Mouse (Mus musculus): ENCODE results near the gene Cdkn2aip. TPM values are rescaled to one million over a fixed set of nuclear protein-coding genes. Genes with fewer than 3 reads are reported as not detected.

Gene Cdkn2aip
- polyA plus RNA-seq, 1 experiment, result not detected

GRCm38 (mm10) chr8:47744803-47745202 lies 31.1 kb upstream of the Cdkn2aip start:
- Histone ChIP-seq H3K4me3 (ENCODE audit: insufficient read depth, low read depth, low read length) (no peak overlapping the region), H3K4me1 (ENCODE audit: control insufficient read depth, insufficient read depth, low read length) (no peaks in the 10 kb centered on the region; the same call in none of the 2 replicates), H3K27ac (ENCODE audit: insufficient read depth, low read depth, low read length) (no peak overlapping the region)
- WGBS, result 49% methylated on average over 9 of the region's 9 CpGs
- TF ChIP-seq CTCF (IDR thresholded peaks at IDR 0.05; ENCODE audit: insufficient read depth, low read depth, low read length), result no peak
- TF ChIP-seq POLR2A (IDR thresholded peaks at IDR 0.05; ENCODE audit: insufficient read depth, low read depth, low read length), result no peak

DNA sequence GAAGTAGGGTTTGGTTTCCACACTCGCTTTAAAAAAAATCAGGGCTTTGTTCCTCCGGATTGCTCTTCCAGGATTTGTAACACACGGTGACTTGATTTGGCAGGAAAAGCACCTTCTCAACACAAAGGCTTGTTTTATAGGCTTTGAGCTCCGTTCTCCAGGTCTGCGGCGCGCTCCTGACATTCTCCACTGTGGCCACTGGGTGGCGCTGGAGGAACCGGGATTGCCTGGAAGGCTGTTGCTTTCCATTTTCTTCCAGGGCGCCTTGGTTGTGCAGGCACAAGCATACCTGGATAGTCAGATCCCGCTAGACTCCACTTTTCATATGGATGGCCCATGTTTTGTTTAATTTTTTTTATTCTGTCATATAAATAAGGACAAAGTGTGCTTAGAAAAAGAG lies 29.7 kb upstream of the Cdkn2aip start:
- Histone ChIP-seq H3K4me3 (ENCODE audit: insufficient read depth, low read depth, low read length) (no peak overlapping the region), H3K4me1 (ENCODE audit: control insufficient read depth, insufficient read depth, low read length) (no peaks in the 10 kb centered on the region; the same call in none of the 2 replicates), H3K27ac (ENCODE audit: insufficient read depth, low read depth, low read length) (no peak overlapping the region)
- WGBS, result 7% methylated on average over 11 of the region's 11 CpGs
- TF ChIP-seq POLR2A (IDR thresholded peaks at IDR 0.05; ENCODE audit: insufficient read depth, low read depth, low read length) (no peak), CTCF (IDR thresholded peaks at IDR 0.05; ENCODE audit: insufficient read depth, low read depth, low read length) (peak; percentile 95)

- no peak for TF ChIP-seq POLR2A (IDR thresholded peaks at IDR 0.05; ENCODE audit: insufficient read depth, low read depth, low read length)
- TF ChIP-seq CTCF (IDR thresholded peaks at IDR 0.05; ENCODE audit: insufficient read depth, low read depth, low read length), result no peak
- no peak overlapping the region for H3K27ac ChIP-seq (ENCODE audit: insufficient read depth, low read depth, low read length)
- H3K4me3 ChIP-seq (ENCODE audit: insufficient read depth, low read depth, low read length), result no peak overlapping the region
- H3K4me1 ChIP-seq (ENCODE audit: control insufficient read depth, insufficient read depth, low read length), result no peaks in the 10 kb centered on the region; the same call in none of the 2 replicates
- WGBS, result 23% methylated on average over 8 of the region's 8 CpGs
These were observed 29.3 kb upstream of the Cdkn2aip start for GRCm38 (mm10) chr8:47742992-47743391.

DNA sequence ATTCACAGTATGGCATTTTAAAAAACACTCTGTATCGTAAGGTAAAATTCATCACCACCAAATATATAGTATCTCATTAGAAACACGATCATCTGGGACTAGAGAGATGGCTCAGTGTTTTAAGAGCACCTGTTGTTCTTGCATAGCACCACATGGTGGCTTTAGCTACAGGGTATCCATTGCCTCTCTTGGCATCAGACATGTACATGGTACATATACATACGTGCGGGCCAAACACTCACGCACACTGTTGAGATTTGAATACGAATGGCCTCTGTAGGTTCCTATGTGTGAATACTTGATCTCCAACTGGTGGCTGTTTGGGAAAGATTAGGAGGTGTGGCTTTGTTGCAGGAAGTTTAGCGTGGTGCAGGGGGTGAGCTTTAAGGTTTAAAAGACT lies 28.6 kb upstream of the Cdkn2aip start:
- Histone ChIP-seq H3K27ac (ENCODE audit: insufficient read depth, low read depth, low read length) (no peak overlapping the region), H3K4me1 (ENCODE audit: control insufficient read depth, insufficient read depth, low read length) (no peaks in the 10 kb centered on the region; the same call in none of the 2 replicates), H3K4me3 (ENCODE audit: insufficient read depth, low read depth, low read length) (no peak overlapping the region)
- TF ChIP-seq POLR2A (IDR thresholded peaks at IDR 0.05; ENCODE audit: insufficient read depth, low read depth, low read length), result no peak
- no peak for TF ChIP-seq CTCF (IDR thresholded peaks at IDR 0.05; ENCODE audit: insufficient read depth, low read depth, low read length)
- 83% methylated on average over 7 of the region's 7 CpGs for WGBS

DNA sequence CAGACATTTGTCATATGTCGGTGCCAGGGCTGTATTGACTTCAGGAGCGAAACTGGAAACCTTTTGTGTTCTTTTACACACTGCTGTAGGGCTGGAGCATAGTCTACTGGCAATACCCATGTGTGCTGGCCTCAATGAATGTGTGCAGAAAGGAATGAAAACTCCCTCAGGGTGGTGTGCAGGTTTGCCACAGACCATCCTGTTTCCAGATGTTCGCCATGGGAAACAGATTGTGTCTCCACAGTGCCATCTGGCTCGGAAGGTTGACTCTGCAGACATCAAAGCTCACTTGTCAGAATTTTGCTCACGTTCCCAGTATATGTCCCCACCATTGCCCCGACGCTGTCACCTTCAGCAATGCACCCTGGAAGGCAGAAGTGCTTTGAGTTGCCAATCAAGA lies 23.4 kb upstream of the Cdkn2aip start:
- no peak overlapping the region for H3K27ac ChIP-seq (ENCODE audit: insufficient read depth, low read depth, low read length)
- 58% methylated on average over 7 of the region's 7 CpGs for WGBS
- no peak overlapping the region for H3K4me3 ChIP-seq (ENCODE audit: insufficient read depth, low read depth, low read length)
- no peak for TF ChIP-seq CTCF (IDR thresholded peaks at IDR 0.05; ENCODE audit: insufficient read depth, low read depth, low read length)
- no peak for TF ChIP-seq POLR2A (IDR thresholded peaks at IDR 0.05; ENCODE audit: insufficient read depth, low read depth, low read length)
- H3K4me1 ChIP-seq (ENCODE audit: control insufficient read depth, insufficient read depth, low read length), result no peaks in the 10 kb centered on the region

- Histone ChIP-seq H3K27ac (ENCODE audit: insufficient read depth, low read depth, low read length) (no peak overlapping the region), H3K4me1 (ENCODE audit: control insufficient read depth, insufficient read depth, low read length) (no peaks in the 10 kb centered on the region), H3K4me3 (ENCODE audit: insufficient read depth, low read depth, low read length) (no peak overlapping the region)
- TF ChIP-seq CTCF (IDR thresholded peaks at IDR 0.05; ENCODE audit: insufficient read depth, low read depth, low read length) (no peak), POLR2A (IDR thresholded peaks at IDR 0.05; ENCODE audit: insufficient read depth, low read depth, low read length) (no peak)
- WGBS, result 91% methylated on average over 7 of the region's 7 CpGs
These were observed 15.6 kb upstream of the Cdkn2aip start for GRCm38 (mm10) chr8:47729324-47729723.

DNA sequence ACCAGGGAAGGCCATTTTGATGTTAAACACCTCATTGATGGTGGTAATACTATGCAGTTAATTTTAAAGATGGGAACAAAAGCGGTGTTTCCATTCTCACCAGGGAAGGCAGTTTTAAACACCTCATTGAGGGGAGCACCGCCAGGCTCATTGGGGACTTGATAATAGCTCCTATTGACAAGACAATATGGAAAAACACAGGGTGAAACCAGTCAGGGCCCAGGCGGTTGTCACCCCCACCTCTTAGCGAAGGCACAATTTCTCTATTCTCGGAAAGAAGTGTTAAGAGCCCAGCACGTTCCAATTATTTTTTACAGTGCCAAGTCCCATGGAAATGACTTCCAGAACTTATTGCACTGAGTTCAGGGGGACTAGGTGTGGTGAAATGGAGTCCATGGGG lies 13.2 kb upstream of the Cdkn2aip start:
- no peak overlapping the region for H3K27ac ChIP-seq (ENCODE audit: insufficient read depth, low read depth, low read length)
- no peaks in the 10 kb centered on the region for H3K4me1 ChIP-seq (ENCODE audit: control insufficient read depth, insufficient read depth, low read length)
- H3K4me3 ChIP-seq (ENCODE audit: insufficient read depth, low read depth, low read length), result no peak overlapping the region
- WGBS, result 23% methylated on average over 6 of the region's 6 CpGs
- TF ChIP-seq CTCF (IDR thresholded peaks at IDR 0.05; ENCODE audit: insufficient read depth, low read depth, low read length) (no peak), POLR2A (IDR thresholded peaks at IDR 0.05; ENCODE audit: insufficient read depth, low read depth, low read length) (no peak)

DNA sequence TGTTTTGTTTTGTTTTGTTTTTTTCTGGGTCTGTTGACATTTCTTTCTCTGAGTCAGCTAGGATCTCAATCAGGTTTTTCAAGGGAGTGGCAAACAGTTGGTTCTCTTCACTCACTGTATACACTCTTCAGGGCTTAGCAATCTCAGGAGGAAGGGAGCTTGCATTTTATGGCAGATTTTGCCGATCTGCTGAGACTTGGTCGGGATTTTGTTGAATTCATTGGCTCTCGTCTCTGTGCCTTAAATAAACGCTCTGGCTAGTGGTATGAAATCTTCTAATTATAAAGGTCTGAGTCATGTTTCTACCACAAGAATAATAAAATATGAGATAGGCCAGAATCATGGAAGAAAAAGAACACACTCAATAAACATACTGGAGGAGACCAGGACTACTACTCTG lies 7.9 kb upstream of the Cdkn2aip start:
- H3K4me3 ChIP-seq (ENCODE audit: insufficient read depth, low read depth, low read length), result no peak overlapping the region
- WGBS, result 57% methylated on average over 4 of the region's 4 CpGs
- no peaks in the 10 kb centered on the region for H3K4me1 ChIP-seq (ENCODE audit: control insufficient read depth, insufficient read depth, low read length)
- no peak for TF ChIP-seq POLR2A (IDR thresholded peaks at IDR 0.05; ENCODE audit: insufficient read depth, low read depth, low read length)
- TF ChIP-seq CTCF (IDR thresholded peaks at IDR 0.05; ENCODE audit: insufficient read depth, low read depth, low read length), result no peak
- H3K27ac ChIP-seq (ENCODE audit: insufficient read depth, low read depth, low read length), result no peak overlapping the region

DNA sequence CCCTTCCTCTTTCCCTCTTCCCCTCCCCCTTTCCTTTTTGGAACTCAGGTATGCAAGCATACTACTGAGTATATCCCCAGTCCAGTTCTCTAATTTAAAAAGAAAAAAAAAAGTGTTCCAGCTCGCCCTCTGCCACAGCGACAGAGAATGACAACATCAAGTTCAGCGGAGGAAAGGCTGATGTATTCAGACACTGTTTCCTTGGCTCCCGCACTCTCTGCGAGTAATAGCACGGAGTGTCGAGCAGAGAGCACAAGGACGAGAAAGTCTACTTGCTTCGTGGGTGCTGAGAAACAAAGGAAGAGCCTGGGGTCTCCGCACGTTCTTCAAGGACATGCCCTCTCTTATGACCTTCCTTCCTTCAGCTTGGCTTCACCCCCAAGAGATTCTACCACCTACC lies 4.9 kb upstream of the Cdkn2aip start:
- no peak for TF ChIP-seq POLR2A (IDR thresholded peaks at IDR 0.05; ENCODE audit: insufficient read depth, low read depth, low read length)
- TF ChIP-seq CTCF (IDR thresholded peaks at IDR 0.05; ENCODE audit: insufficient read depth, low read depth, low read length), result no peak
- H3K4me3 ChIP-seq (ENCODE audit: insufficient read depth, low read depth, low read length), result no peak overlapping the region
- 30% methylated on average over 11 of the region's 11 CpGs for WGBS
- no peak overlapping the region for H3K27ac ChIP-seq (ENCODE audit: insufficient read depth, low read depth, low read length)
- H3K4me1 ChIP-seq (ENCODE audit: control insufficient read depth, insufficient read depth, low read length), result peaks cover 2% of the 10 kb centered on the region

GRCm38 (mm10) chr8:47713171-47713663 lies 515 bp downstream of the Cdkn2aip start:
- TF ChIP-seq POLR2A (IDR thresholded peaks at IDR 0.05; ENCODE audit: insufficient read depth, low read depth, low read length) (no peak), CTCF (IDR thresholded peaks at IDR 0.05; ENCODE audit: insufficient read depth, low read depth, low read length) (no peak)
- Histone ChIP-seq H3K27ac (ENCODE audit: insufficient read depth, low read depth, low read length) (peak overlapping the region; percentile 78), H3K4me1 (ENCODE audit: control insufficient read depth, insufficient read depth, low read length) (peaks cover 5% of the 10 kb centered on the region), H3K4me3 (ENCODE audit: insufficient read depth, low read depth, low read length) (peak overlapping the region; percentile 88)
- WGBS, result under 1% methylated on average over 44 of the region's 44 CpGs

Data from olfactory bulb, adult 2 months (tissue).